Mouse (Mus musculus) spleen, embryonic (tissue): ENCODE measurements at regions not wholly inside any gene's neighbourhood (a gene's known extent, or its start where the extent isn't known, plus 50 kb on each side); places are given as distances from the start of the nearest gene placed in this dataset.

Experiments used
- CTCF ChIA-PET: fragments of 350-600 bp; sonication (Branson Sonifier 250); formaldehyde crosslinking; loops from one replicate; lab custom pipeline; 2022; lab: Charles Lee

- CTCF ChIA-PET = interaction anchor here (0.6 to 1.1 kb wide), 3 partner anchors 148 to 393 kb away, joined by 3 to 12 read pairs (median 4); no protein-coding TSS in a partner anchor
Measured at GRCm38 (mm10) chr16:49965528-49966250, 165.4 kb downstream of the Cd47 start.

- CTCF ChIA-PET = interaction anchor here (0.6 to 1.1 kb wide), 2 partner anchors 148 to 393 kb away, joined by 3 to 4 read pairs; no protein-coding TSS in a partner anchor
Measured at GRCm38 (mm10) chr16:49966251-49966588, 165.9 kb downstream of the Cd47 start.

GRCm38 (mm10) chr16:49967110-49967509 lies 166.8 kb downstream of the Cd47 start:
- CTCF ChIA-PET = interaction anchor here (0.6 kb wide), 1 partner anchor 9 kb away, joined by 4 read pairs; no protein-coding TSS in a partner anchor

- CTCF ChIA-PET = interaction anchor here (0.5 kb wide), 1 partner anchor 159 kb away, joined by 3 read pairs; no protein-coding TSS in a partner anchor
Measured at GRCm38 (mm10) chr16:49968291-49968870, 168.0 kb downstream of the Cd47 start.

- CTCF ChIA-PET = no interaction called here
Measured at GRCm38 (mm10) chr16:49969035-49969434, 168.7 kb downstream of the Cd47 start.

- CTCF ChIA-PET = no interaction called here
Measured at GRCm38 (mm10) chr16:49969693-49970296, 169.5 kb downstream of the Cd47 start.

- CTCF ChIA-PET = interaction anchor here (0.7 kb wide), 1 partner anchor 349 kb away, joined by 5 read pairs; no protein-coding TSS in a partner anchor
Measured at GRCm38 (mm10) chr16:49970297-49970804, 170.0 kb downstream of the Cd47 start.

GRCm38 (mm10) chr16:49971141-49971555 lies 170.8 kb downstream of the Cd47 start:
- CTCF ChIA-PET = interaction anchor here (0.6 kb wide), 1 partner anchor 84 kb away, joined by 3 read pairs; no protein-coding TSS in a partner anchor

GRCm38 (mm10) chr16:49977276-49977675 lies 176.9 kb downstream of the Cd47 start:
- CTCF ChIA-PET = no interaction called here

GRCm38 (mm10) chr16:49979426-49979940 lies 179.2 kb downstream of the Cd47 start:
- CTCF ChIA-PET = interaction anchor here (0.6 kb wide), 2 partner anchors 17 to 101 kb away, joined by 3 to 5 read pairs; no protein-coding TSS in a partner anchor

- CTCF ChIA-PET = interaction anchor here (0.6 kb wide), 1 partner anchor 68 kb away, joined by 3 read pairs; no protein-coding TSS in a partner anchor
Measured at GRCm38 (mm10) chr16:49980178-49980646, 179.9 kb downstream of the Cd47 start.

- CTCF ChIA-PET = no interaction called here
Measured at GRCm38 (mm10) chr16:49982180-49982579, 181.8 kb downstream of the Cd47 start.

- CTCF ChIA-PET = no interaction called here
Measured at GRCm38 (mm10) chr16:49985082-49986076, 185.0 kb downstream of the Cd47 start.

GRCm38 (mm10) chr16:49986954-49987353 lies 186.6 kb downstream of the Cd47 start:
- CTCF ChIA-PET = no interaction called here

- CTCF ChIA-PET = no interaction called here
Measured at GRCm38 (mm10) chr16:49995822-49996221, 195.5 kb downstream of the Cd47 start.

- CTCF ChIA-PET = no interaction called here
Measured at GRCm38 (mm10) chr16:49996593-49996992, 196.3 kb downstream of the Cd47 start.

- CTCF ChIA-PET = no interaction called here
Measured at GRCm38 (mm10) chr16:49997040-49997439, 196.7 kb downstream of the Cd47 start.

GRCm38 (mm10) chr16:50000805-50001204 lies 200.5 kb downstream of the Cd47 start:
- CTCF ChIA-PET = interaction anchor here (0.7 kb wide), 1 partner anchor 1326 kb away, joined by 4 read pairs; no protein-coding TSS in a partner anchor

- CTCF ChIA-PET = no interaction called here
Measured at GRCm38 (mm10) chr16:50001662-50002455, 201.5 kb downstream of the Cd47 start.

- CTCF ChIA-PET = no interaction called here
Measured at GRCm38 (mm10) chr16:50002456-50002788, 202.1 kb downstream of the Cd47 start.
